Mouse (Mus musculus) left cerebral cortex, adult 8-10 months (tissue): ENCODE data around the gene Gm42791. TPM values are rescaled to one million over a fixed set of nuclear protein-coding genes. Genes with fewer than 3 reads are reported as not detected.

ENCODE experiments used
- DNase-seq, 2 experiments: peaks; one replicate each; pipeline ENCODE4 v3.0.0; 2022; ENCODE audit warnings: low spot score in 2 of 2
- total RNA-seq, 4 experiments: library from RNA; stranded (reverse); gene quantifications; 2 replicates each; pipeline ENCODE4 v1.2.4; 2022

Gene Gm42791
- total RNA-seq, 4 experiments from 2014 or later, result 30.1 to 40.2 (median 34.9) TPM

DNA sequence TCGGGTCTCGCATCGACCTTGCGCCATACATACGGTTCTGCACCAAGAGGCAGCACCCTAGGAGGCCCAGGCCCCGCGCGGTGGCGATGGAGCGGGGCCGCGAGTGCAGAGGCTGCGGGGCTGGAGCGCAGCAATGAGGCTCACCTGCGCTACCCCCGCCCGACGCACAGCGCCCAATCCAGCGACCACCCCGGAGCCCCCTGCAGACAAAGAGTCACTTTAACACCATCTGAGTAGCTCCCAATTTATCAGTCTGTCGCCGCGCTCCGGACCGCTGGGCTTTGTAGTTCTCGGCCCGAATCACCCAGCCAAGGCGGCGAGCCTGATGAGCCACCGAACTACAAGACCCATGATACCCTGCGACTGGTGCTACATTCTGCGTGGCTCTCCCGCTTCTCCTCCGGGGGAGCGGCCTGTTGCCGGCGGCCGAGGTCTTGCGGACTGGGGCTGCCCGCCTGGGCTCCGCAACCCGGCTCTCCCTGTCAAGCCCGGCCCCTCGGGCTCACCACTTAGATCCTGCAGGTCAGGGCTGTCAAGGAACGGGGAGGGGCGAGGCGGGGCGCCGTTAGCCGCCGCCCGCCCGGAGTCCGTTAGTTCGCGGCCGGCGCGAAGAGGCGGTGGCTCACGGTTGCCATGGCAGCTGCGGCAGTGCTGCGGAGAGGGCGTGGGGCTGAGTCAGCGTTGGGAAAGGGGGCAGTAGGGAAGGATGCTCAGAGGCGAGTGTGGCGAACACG lies 66.4 kb downstream of the Gm42791 start:
- DNase-seq, result peak; percentile 89 to 94

DNA sequence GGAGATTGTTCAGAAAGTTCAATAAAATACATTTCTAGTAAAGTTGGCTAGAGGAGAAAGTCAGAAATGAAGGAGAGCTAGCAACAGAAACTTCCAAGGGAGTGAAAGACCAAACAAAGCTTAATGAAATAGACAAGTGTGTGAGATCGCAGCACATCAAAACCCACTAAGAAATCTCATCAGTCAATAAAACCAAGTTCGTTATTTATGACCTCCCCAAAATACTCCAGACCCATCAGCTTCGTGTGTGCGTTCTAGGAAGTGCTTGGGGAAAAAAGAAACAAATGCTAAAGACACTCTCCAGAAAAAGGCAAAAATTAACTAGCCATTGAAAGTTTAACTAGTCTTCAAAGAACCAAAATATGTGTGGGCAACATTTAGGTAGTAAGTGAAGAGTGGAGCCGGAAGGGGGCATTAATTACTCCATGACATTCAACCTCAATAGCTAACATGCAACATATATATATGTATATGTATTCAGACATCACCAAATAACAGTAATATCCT lies 67.2 kb downstream of the Gm42791 start:
- DNase-seq, result no peak

DNA sequence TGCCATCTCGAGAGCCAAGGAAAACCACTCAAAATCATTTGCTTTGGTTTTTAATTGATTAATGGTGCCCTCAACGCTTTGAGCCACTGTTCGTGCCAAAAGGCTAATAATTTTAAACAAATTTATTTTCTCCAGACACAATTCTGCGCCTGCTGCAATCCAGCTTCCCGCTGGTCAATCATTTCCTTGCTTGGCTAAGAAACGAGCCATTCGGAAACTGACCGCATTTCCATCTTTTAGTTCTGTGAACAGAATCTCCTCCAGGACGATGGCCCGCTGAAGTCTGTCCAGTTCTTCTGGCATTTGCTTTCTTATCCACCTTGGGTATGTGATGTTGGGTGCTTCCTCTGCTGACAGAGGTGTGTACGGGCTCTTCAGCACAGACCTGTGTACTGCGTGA lies 70.4 kb downstream of the Gm42791 start:
- no peak for DNase-seq

DNA sequence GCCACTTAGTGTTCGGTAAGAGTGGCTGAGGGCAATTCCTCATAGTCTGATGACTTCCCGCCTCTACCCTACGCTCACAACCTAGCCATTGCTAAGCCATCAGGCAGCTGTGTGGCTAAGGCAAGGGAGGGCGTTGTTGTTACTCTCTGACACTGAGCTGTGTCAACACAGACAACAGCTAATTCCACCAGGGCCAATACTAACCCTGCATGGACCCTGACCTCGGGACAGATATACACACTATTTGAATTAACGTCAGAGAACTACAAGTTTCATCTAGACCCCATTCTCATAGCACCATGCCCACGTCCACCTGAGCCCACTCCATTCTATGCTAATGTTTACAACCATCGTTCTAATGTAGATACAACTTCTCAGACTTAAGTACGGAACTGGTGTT lies 70.9 kb downstream of the Gm42791 start:
- DNase-seq, result no peak

DNA sequence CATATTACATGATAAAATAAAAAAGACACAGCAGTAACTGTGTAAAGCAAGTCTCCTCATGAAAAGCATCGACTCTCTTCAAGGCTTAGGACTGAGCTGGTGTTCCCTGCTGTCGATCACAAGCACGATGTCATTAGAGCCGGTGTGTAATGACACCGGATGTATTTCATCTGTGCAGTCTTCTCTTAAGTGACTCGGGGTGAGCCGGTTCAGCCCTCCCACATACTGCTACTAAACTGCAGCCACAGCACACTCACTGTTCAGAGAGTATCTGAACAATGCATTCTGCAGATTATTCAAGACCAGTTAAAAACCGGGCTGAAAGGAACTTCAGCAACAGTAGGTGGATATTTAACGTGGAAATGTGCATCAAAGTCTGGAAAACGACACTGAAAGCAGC lies 71.5 kb downstream of the Gm42791 start:
- no peak for DNase-seq

DNA sequence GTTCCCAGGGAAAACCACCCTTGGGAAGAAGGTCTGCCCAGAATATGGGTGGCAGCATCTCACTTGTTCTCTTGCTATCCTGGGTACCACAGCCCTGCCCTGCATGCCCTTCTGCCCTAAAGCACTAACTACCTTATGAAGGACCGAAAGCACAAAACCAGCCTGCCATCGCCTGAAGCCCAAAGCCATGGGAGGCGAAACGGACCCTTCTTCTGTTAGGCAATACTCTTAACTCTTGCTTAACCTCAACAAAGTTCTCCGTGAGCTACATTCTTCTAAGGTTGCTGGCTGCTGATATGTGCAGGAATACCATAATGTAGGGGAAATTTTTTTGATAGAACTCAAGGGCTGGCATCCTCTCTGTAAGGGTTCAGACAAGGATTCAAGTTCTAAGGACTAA lies 72.2 kb downstream of the Gm42791 start:
- no peak for DNase-seq

DNA sequence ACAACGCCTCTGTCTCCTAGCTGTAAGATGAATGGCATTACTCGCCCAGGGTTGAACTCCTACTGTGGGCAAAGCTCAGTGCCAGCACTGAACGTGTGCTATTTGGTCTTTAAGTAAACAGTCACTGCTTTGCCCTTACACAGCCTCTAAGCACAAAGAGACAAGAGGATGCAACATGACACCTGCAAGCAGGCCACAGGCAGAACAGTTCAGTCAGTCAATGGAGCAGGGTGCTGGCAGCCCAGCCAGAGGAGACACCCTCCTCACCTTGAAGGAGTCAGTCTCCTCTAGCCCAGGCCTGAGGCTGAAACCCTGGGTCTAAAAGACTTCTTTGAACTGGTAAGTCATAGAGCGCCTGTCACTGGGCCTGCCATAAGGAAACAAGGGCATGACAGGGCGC lies 76.9 kb downstream of the Gm42791 start:
- DNase-seq, result no peak

DNA sequence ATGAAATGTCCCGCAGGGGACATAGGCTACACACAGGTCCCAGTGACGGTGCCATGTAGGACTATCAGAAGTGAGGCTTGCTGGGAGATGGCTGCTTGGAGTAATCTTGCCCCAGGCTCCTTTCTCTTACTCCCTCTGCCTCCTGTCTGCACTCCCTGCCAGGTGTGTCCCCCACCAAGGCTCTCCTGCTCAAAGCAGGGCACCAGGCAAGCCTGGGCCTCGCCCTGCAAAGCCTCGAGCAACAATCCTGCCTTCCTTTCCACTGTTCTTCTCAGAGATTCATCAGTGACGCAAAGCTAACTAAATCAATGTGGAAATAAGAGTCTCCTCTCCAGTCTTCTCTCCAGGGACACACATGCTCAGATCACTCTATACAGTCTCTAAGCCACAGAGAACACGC lies 78.2 kb downstream of the Gm42791 start:
- no peak for DNase-seq

DNA sequence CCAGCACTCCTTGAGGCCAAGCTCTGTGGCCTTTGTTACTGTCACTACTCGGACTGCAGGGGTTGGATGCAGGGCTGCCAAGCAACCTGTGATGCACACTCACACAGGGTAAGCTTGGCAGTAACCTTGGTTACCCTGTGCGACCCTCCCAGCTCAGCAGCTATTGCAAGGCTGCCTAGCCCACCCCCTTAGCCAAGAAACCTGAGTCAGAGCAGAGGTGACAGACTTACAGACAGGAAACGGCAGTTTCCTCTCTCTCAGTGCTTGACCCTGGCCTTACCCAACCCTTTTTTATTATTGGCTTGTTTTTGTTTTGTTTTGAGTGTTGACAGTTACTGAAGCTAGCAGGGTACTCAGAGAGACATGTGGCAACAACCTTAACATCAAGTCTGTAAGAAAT lies 82.7 kb downstream of the Gm42791 start:
- DNase-seq, result no peak

DNA sequence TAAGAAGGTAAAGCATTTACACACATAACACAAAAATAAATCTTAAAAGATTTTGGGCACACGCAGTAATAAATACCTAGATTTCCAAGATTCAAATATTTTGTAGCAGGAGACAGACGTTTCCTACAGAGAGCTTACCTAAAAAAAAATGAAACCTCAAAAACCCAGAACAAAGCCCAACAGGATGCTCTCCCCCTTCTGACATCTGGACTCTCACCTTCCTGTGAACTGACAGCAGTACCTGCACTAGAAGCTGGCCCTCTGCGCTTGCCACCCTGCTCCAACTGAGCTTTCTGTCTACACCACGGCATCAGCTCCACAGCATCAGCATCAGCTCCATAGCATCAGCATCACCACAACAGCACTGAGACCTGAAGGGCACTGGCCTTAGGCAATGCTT lies 84.9 kb downstream of the Gm42791 start:
- no peak for DNase-seq

DNA sequence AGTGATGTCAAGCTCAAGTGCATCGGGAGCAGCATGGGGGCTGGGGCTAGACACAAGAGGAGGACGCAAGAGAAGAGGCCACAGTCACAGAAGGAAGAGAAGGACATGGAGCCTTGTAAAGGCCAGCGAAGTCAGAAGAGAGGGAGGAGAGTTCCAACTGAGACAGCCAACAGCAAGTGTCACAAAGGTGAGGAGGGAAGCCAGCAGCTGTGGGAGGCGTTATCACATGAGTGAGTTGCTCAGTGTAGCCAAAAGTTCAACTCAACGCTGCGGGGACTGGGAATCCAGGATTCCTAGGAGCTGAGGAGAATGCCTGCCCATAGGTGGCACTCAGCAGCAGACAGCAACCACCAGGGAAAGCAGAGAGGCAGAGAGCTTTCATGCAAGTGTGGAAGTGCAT lies 85.5 kb downstream of the Gm42791 start:
- no peak for DNase-seq

DNA sequence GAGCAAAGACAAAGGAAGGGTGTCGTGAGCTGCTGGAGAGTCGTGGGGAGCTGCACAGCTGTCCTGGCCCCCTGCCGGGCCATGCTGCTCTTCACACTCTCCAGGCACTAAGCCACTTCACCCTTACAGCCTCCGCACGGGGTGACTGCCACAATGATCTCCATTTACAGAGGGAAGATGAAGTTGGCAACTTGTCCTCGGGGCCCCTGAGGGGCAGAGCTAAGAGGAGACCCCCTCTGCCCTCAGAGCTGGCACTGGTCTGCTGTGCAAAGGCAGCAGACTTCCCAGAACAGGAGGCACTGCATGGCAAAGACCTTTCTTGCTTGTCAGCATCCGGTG lies 85.9 kb downstream of the Gm42791 start:
- DNase-seq, result peak in 1 of 2 experiments; percentile 59

DNA sequence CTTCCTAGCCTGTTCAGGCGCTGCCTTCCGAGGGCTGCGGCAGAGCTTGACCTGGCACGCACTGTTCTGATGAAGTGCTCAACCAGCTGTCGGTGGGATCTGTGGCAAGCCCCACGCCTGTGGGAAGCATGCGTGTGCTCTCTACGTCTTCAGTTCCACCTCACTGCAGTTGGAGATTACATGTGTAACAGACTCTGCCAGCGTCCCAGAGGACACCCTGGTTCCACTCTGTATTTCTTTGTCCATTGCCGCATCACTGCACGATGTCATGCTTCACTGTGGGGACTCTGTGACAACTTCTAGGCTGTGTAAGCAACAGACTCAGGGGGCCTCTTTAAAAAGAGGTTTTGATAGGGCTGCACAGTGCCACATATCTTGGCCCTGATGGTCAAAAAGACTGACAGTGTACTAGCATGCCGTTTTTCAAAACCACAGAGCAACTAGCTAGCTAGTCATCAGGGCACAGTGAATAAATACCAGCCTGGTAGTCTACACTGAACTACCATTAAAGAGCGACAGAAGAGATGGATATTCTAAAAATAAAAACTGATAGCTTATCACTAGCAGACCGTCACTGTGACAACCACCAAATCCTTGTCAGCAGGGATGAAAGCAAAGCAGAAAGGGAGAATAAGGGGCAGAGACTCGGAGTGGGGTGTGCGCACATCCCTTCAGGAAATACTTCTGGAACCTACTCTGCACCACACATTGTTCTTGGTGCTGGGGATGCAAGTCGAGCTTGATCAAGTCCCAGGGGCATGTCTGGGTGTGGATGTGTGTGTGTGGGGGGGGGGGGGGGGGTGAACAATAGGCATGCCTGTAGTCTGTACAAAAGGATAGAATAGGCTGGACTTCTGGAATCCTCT lies 86.5 kb downstream of the Gm42791 start:
- no peak for DNase-seq

DNA sequence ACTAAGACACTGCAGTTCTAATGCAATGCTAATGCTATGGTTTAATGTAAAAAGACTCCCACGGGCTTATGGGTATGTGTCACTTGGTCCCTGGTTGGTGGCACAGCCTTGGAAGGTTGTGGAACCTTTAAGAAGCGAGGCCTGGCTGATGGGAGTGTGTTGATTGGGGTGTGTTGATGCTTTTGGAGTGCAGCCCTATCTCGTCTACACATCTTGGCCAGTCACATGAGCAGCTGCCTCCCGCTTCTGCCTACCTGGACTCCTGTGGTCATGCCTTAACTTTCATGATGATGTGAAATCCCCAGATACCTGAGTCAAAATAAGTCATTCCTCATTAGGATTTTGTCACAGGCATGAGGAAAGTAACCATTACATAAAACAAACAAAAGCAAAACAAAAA lies 88.6 kb downstream of the Gm42791 start:
- no peak for DNase-seq

DNA sequence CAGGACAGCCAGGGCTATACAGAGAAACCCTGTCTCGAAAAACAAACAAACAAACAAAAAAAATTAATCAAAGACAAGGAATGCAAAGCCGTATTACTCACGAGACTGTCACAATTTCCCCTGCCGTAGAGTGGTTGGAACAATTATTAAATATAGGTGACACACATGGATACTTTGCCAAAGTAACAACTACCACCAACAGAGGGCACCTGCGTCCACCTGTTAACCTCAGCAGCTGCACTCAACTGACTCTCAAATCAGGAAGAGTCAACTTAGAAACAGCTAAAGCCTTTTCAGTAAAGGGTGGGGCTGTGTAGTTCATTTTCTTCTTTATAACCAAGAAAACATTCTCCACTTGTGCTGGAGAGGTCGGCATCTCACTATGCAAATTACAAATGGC lies 90.1 kb downstream of the Gm42791 start:
- no peak for DNase-seq

DNA sequence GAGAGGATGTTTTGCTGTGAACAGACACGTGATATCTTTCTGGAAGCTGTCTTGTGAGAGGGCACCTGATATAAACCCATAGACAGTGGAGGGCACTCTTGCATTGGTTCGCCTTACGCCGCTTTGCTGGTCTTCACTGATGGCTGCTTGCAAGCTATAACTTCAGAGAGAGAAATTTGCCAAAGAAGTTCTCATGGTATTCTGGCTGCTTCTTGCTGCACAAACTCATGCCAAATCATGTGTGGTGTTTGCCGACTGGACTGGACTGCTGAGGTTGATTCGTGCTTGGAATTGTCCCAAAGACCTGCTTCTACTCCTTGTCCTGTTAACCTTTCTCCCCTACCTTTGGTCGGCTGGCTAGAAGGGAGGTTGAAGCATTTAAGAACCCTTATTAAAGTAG lies 95.6 kb downstream of the Gm42791 start:
- DNase-seq, result no peak

DNA sequence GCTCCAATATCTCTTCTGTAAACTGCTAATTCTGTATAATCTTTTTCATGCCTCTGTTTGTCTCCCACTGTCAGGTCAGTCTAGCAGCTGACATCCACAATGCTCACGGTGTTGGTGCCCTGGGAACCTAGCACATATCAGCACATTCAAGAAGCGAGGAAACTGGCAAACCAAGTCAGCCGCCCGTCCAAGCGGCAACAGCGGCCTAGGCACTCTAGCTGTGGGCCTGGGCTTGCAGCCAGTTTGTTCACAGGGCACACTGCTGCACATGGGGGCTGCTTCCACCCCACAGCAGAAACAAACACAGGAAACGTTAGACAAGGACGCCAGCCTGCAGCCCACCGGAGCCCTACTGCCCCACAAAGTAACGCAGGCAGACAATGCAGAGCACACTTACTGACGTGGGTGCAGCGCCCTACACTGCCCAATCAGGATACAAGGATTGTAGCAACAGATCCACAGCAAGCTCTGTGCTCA lies 97.0 kb downstream of the Gm42791 start:
- no peak for DNase-seq

DNA sequence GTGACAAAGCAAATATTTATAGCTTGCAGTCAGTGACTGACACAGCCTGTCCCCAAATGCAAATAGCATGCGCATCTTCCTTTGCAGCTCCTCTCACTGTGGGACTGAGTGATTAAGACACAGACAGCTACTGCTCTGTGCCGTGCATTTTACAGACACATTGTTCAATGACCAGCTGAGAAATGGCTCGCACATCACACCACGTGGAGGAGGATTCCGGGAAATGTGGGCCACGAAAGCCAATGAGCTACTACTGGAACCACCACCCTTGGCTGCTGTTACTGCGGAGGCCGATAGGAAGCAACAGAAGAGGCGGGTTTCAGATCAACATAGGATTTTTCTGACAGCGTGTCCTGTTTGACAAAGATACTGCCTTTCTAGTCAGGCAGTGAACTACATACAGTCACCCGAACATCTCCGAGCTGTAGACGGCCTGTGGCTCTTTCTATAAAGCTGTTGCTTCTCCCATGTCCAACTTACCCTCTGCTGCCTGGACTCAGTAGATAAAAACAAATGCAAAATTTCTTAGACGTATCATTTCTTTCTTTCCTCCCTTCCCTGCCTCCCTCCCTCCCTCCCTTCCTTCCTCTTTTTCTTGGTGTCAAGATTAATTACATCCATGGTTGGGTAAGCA lies 97.8 kb downstream of the Gm42791 start:
- peak in 1 of 2 experiments; percentile 58 for DNase-seq

DNA sequence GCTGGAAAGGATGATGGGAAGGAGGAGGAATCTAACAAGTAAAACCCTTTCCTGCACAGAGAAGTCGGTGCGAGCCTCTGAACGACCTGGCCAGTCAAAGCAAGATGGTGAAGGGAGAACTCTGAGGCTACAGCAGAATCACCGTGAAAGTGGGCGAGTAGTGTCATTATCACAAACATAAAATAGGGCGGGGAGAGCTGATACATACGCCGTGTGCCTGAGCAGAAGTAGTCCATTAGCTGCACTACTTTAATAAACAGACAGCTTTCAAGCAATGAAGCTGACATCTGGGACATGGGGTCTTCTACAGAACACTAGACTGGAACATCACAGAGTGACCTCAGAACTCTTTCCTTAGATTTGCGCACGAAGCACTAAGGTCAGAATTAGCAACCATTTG lies 98.4 kb downstream of the Gm42791 start:
- no peak for DNase-seq

DNA sequence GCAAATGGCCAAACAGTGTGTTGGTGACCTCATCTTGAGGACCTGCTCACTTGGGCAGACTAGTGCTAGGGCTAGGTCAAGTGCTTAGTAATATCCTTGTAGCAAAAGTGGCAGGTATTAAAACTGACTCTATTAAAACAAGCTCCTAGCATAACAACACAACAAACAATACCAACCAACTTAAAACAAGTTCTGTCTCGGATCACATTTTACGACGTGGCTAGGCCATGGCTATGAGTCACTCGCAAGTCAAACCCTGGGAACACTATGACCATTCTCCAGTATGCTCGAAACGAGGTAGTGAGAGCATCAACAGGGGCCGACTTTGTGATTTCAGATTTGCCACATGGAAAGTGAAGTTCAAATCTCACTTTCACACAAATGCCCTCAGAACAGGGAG lies 99.1 kb downstream of the Gm42791 start:
- no peak for DNase-seq

DNA sequence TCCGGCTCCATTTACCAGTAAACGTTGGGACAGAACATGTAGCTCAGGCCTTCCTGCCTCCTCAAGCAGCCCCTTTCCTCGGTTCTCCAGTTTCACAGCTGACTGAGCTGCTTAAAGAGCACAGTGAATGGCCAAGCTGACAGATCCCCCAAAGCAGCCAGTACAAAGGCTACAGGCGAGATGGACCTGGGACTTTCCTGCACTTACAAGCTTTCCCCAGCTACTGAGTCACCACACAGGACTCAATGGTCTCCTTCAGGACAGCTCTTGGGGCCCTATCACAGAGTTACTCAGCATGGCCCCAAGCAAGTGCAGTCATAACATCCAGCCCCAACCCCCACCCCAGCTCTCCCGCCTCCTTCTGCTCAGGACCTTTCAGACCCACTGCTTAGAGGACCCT lies 99.9 kb downstream of the Gm42791 start:
- DNase-seq, result no peak

DNA sequence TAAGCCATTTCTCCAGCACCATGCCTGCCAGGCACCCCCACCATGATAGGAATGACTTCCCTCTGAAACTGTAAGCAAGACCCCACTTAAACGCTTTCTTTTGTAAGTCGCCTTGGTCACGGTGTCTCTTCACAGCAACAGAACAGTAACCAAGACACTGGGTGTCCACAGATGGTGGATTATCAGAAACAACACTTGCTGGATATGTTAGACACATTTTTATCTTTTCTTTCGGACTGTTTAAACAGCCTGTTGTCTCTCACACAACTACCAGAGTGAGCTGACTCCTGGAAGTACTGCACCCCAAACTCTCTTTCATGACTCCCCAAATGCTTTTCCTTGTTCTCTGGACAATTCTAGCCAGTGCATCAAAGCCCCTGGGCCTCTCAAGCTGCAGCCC lies 104.7 kb downstream of the Gm42791 start:
- DNase-seq, result no peak
